Mouse (Mus musculus) ovary, adult 2 months (tissue): ENCODE measurements around the gene Speer4a. TPM values are rescaled to one million over a fixed set of nuclear protein-coding genes. Genes with fewer than 3 reads are reported as not detected.

ENCODE experiments used
- polyA plus RNA-seq: library from polyadenylated mRNA; depleted of rRNA; stranded (reverse); fragments of >200 nt; gene quantifications from 2 replicates; pipeline ENCODE4 v1.2.3, GENCODE M21; 2012; rRNA removed

The Speer4a gene
- 0.26 and 0.29 TPM in 2 replicates for polyA plus RNA-seq

GRCm38 (mm10) chr5:26039458-26039857 lies at the start of gene Speer4a:
Speer4a (minus strand) TSS chr5:26039558.

DNA sequence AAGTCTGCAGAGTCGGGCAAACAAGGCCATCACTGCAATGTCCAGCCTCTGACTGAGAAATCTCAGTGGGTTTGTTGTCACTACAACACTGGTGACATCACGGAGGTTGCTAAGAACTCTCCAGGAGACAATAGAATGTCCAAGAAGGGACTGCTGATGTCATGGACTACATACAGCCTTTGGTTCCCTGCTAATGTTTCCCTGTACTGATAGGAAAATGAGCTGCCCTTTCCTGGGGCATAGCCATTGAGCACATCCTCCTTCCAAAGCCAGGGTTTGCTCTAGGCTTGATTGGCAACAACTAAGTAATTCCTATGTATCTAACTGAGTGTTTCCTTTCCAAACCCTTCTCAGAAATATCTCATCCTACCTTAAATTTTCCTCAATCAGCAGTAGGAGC lies 19.1 kb upstream of the Speer4a start, which contains the start of gene Gm7347:
Gm7347 (minus strand) TSS at position 101 of the 400 bp plus-strand sequence.

GRCm38 (mm10) chr5:26022816-26023215 lies 16.5 kb downstream of the Speer4a start, which contains the start of gene Gm5862:
Gm5862 (minus strand) TSS chr5:26022916.

GRCm38 (mm10) chr5:26004698-26005097 lies 34.7 kb downstream of the Speer4a start, which contains the start of gene Gm1979:
Gm1979 (minus strand) TSS chr5:26004798.

GRCm38 (mm10) chr5:25988550-25988949 lies 50.8 kb downstream of the Speer4a start, which contains the start of gene Gm21698:
Gm21698 (minus strand) TSS chr5:25988650.

Other genes starting within 250 kb of the Speer4a start
- gene Gm21663, start 97.2 kb downstream of the Speer4a start, polyA plus RNA-seq, result 0.06 TPM in 1 of 2 replicates, not detected in the other
- gene Gm21671, start 85.1 kb downstream of the Speer4a start, polyA plus RNA-seq, result 0.15 TPM in 1 of 2 replicates, not detected in the other
- not detected in 2 replicates for gene Gm21680, start 66.9 kb downstream of the Speer4a start, polyA plus RNA-seq
- 0.06 and 0.15 TPM in 2 replicates for gene Gm21698, start 50.9 kb downstream of the Speer4a start, polyA plus RNA-seq
- gene Gm1979, start 34.8 kb downstream of the Speer4a start, polyA plus RNA-seq, result 0.09 and 0.14 TPM in 2 replicates
- gene Gm5862, start 16.6 kb downstream of the Speer4a start, polyA plus RNA-seq, result not detected in 2 replicates
- gene Gm7347, start 19.0 kb upstream of the Speer4a start, polyA plus RNA-seq, result 0.09 TPM in 1 of 2 replicates, not detected in the other
- gene Gm10471, start 49.7 kb upstream of the Speer4a start, polyA plus RNA-seq, result 0.08 TPM in 1 of 2 replicates, not detected in the other
- gene 5031410I06Rik, start 65.8 kb upstream of the Speer4a start, polyA plus RNA-seq, result 0.07 TPM in 1 of 2 replicates, not detected in the other
- not detected in 2 replicates for gene Gm10220, start 81.9 kb upstream of the Speer4a start, polyA plus RNA-seq
- 0.95 and 1.0 TPM in 2 replicates for gene Gm7361, start 218.1 kb upstream of the Speer4a start, polyA plus RNA-seq